Mouse (Mus musculus) neural tube, embryonic 15.5 days (tissue): ENCODE measurements at regions not wholly inside any gene's neighbourhood (a gene's known extent, or its start where the extent isn't known, plus 50 kb on each side); places are given as distances from the start of the nearest gene placed in this dataset.

Experiments used
- ATAC-seq: fragments of 200-750 bp; cut with Nextera tagmentation; 2 replicates; pipeline ENCODE4 v1.8.0; 2017; ENCODE audit warnings: mild to moderate bottlenecking, moderate TSS enrichment, moderate library complexity; ENCODE audit not compliant: low FRiP score
- H3K27ac ChIP-seq: fragments of 300-500 bp; sonication (generic); replicated peaks from 2 replicates; pipeline ENCODE4 v1.5.1; 2015; ENCODE audit warnings: mild to moderate bottlenecking, inconsistent platforms
- H3K27me3 ChIP-seq: fragments of 300-500 bp; sonication (generic); replicated peaks from 2 replicates; pipeline ENCODE4 v1.6.1; 2015; ENCODE audit warnings: inconsistent platforms
- H3K36me3 ChIP-seq: fragments of 300-500 bp; sonication (generic); 2 replicates; pipeline ENCODE4 v1.6.1; 2015; ENCODE audit warnings: inconsistent platforms
- H3K4me1 ChIP-seq: fragments of 300-500 bp; sonication (generic); 2 replicates; pipeline ENCODE4 v1.6.1; 2015; ENCODE audit warnings: inconsistent platforms
- H3K4me2 ChIP-seq: fragments of 300-500 bp; sonication (generic); 2 replicates; pipeline ENCODE4 v1.6.1; 2015; ENCODE audit warnings: inconsistent platforms, mild to moderate bottlenecking, moderate library complexity
- H3K4me3 ChIP-seq: fragments of 300-500 bp; sonication (generic); replicated peaks from 2 replicates; pipeline ENCODE4 v1.5.1; 2015; ENCODE audit warnings: mild to moderate bottlenecking, inconsistent platforms
- H3K9ac ChIP-seq: fragments of 300-500 bp; sonication (generic); replicated peaks from 2 replicates; pipeline ENCODE4 v1.6.1; 2015; ENCODE audit warnings: mild to moderate bottlenecking, inconsistent platforms
- H3K9me3 ChIP-seq: fragments of 300-500 bp; sonication (generic); replicated peaks from 2 replicates; pipeline ENCODE4 v1.6.1; 2016; ENCODE audit warnings: inconsistent platforms
- WGBS: fragments of 180-500 bp; shearing (Covaris S2); methylation state at CpG from one replicate; pipeline ENCODE4 v1.1.7; 2015; ENCODE audit warnings: mixed read lengths; 5-methylcytosine and 5-hydroxymethylcytosine counted together

DNA sequence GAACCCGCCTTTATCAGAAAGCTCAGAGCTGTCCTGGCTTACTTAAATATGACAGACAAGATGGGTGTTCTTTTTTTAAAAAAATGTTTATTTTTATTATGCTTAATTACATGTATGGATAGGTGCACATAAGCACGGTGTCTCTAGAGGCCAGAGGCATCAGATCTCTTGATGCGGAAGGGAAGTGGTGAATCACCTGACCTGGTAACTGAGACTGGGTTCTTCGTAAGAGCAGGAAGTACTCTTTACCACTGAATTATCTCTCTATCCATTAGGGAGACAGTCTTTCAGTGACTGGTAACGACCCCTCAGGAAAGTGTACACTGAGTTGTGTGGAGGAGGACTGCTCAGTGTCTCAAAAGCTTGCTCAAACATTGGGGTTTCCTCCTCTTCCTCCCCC is 58.4 kb upstream of the Irf2bp2 start:
- H3K4me2 ChIP-seq = no peak overlapping the region
- WGBS = 91% methylated on average over 5 of the region's 5 CpGs
- H3K9me3 ChIP-seq = no peaks in the 10 kb centered on the region
- no peaks in the 10 kb centered on the region for H3K27me3 ChIP-seq
- no peak overlapping the region for H3K9ac ChIP-seq
- peaks cover 20% of the 10 kb centered on the region for H3K4me1 ChIP-seq
- no peak for ATAC-seq
- no peak overlapping the region for H3K4me3 ChIP-seq
- H3K36me3 ChIP-seq = no peaks in the 10 kb centered on the region
- no peak overlapping the region for H3K27ac ChIP-seq

DNA sequence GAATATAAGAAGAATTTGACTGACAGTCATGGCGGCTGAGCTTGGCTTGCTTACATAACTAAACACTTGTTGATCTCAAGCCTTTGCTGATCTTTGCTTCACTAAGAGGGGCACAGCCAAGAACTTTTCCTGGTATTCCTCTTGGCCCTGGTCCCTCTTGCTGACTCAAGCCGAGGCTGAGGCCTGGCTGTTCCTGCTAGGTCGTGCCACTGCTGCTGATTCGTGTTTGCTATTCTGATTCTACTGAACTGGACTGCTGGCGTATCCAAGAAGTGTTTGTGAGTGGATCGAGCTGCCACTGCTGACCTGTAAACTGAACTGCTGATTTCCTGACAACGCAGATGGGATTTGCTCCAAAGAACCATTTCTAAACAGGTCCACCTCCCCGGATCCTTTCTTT is 57.2 kb upstream of the Irf2bp2 start:
- no peak overlapping the region for H3K27ac ChIP-seq
- H3K27me3 ChIP-seq = no peaks in the 10 kb centered on the region
- 90% methylated on average over 8 of the region's 8 CpGs for WGBS
- no peaks in the 10 kb centered on the region for H3K36me3 ChIP-seq
- H3K9ac ChIP-seq = no peak overlapping the region
- ATAC-seq = no peak
- no peaks in the 10 kb centered on the region for H3K9me3 ChIP-seq
- H3K4me1 ChIP-seq = peaks cover 20% of the 10 kb centered on the region
- H3K4me3 ChIP-seq = no peak overlapping the region
- no peak overlapping the region for H3K4me2 ChIP-seq

- Histone ChIP-seq H3K36me3 (no peaks in the 10 kb centered on the region), H3K4me3 (no peak overlapping the region), H3K9ac (no peak overlapping the region), H3K4me2 (no peak overlapping the region), H3K27me3 (no peaks in the 10 kb centered on the region), H3K27ac (no peak overlapping the region), H3K4me1 (peaks cover 13% of the 10 kb centered on the region), H3K9me3 (no peaks in the 10 kb centered on the region)
- ATAC-seq = no peak
- WGBS = 70% methylated on average over 1 of the region's 1 CpGs
Observed at GRCm38 (mm10) chr8:126649305-126649704, 55.5 kb upstream of the Irf2bp2 start.

GRCm38 (mm10) chr8:126647350-126647749 is 53.6 kb upstream of the Irf2bp2 start:
- Histone ChIP-seq H3K27me3 (no peaks in the 10 kb centered on the region), H3K36me3 (no peaks in the 10 kb centered on the region), H3K4me2 (no peak overlapping the region), H3K9me3 (no peaks in the 10 kb centered on the region), H3K9ac (no peak overlapping the region), H3K27ac (no peak overlapping the region), H3K4me1 (no peaks in the 10 kb centered on the region), H3K4me3 (no peak overlapping the region)
- no peak for ATAC-seq
- WGBS = 72% methylated on average over 1 of the region's 1 CpGs

DNA sequence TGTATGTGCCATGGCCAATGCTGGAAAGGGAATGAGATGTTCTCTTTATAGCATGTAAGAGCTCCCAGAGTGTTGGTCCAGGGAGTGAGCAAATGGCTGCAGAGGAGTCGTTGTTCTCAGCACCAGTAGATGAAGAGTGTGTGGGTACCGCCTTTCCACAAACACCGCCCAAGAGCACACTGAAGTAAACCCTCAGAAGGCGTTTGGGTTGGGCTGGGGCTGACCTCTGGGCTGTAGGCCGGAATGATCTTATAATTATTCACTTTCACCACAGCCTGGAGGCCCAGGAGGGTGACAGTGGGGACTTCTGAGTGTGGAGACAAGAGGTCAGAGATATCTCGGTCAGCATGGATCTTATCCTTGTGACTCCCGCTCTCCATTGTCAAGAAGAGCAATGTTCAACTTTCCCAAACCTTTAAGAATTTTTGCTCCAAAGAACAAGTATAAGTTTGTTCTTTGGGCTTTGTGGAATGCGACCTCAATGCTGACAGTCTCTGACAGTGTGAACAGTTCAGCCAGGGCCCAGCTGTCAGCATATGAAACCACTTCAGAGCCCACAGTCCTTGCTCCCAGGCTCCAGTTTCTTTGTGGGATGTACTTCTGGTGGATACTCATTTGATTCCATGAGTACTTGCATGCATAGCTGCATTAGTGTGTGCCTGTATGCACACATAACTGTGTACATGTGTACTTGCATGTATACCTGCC is 53.0 kb upstream of the Irf2bp2 start:
- ATAC-seq = no peak
- Histone ChIP-seq H3K36me3 (no peaks in the 10 kb centered on the region), H3K4me1 (no peaks in the 10 kb centered on the region), H3K9me3 (no peaks in the 10 kb centered on the region), H3K4me2 (no peak overlapping the region), H3K9ac (no peak overlapping the region), H3K27ac (no peak overlapping the region), H3K27me3 (no peaks in the 10 kb centered on the region), H3K4me3 (no peak overlapping the region)
- 77% methylated on average over 8 of the region's 8 CpGs for WGBS

- no peaks in the 10 kb centered on the region for H3K4me1 ChIP-seq
- no peaks in the 10 kb centered on the region for H3K9me3 ChIP-seq
- H3K4me3 ChIP-seq = no peak overlapping the region
- H3K27me3 ChIP-seq = no peaks in the 10 kb centered on the region
- WGBS = 68% methylated on average over 5 of the region's 5 CpGs
- H3K9ac ChIP-seq = no peak overlapping the region
- H3K4me2 ChIP-seq = no peak overlapping the region
- H3K27ac ChIP-seq = no peak overlapping the region
- ATAC-seq = no peak
- H3K36me3 ChIP-seq = no peaks in the 10 kb centered on the region
Observed at GRCm38 (mm10) chr8:126644179-126644578, 50.4 kb upstream of the Irf2bp2 start.
